Comparison of ENCODE assay signal across 13 mouse cellular contexts in the genomic region with DNA sequence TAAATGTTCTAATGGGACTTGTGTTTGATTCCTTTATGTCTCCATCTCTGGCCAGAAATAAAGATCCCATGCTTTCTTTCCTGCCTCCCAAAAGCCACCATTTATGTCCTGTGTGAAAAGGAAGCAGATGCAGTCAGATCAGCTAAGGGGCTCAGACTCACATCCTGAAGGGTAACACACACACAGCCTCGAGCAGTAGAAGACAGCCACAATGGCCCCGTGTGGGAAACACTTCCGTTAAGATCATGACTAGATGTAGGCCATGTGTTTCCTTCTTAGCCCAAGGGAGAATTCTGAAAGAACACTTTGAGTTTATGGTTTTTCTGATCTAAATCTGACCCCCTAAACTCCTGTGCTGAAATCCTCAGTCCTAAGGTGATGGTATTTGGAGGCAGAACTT.
"Had no signal": no experiment of that assay in that cellular context is flagged by ENCODE, and none has a peak within 500 bp of the region (broad histone marks: within the 10 kb centered on the region; RNA-seq: fewer than 3 reads in every experiment).

No protein-coding gene starts in this region.

- DNase-seq: lung, adult 18-20 months; lung, embryonic 14.5 days; lung, postnatal 14 days; lung, postnatal 36 days; midbrain, embryonic 14.5 days; retina, postnatal 1 day; right cerebral cortex, adult 18-20 months; right cerebral cortex, postnatal 25 days; right cerebral cortex, postnatal 4 days; spleen, adult 18-20 months; thymus, adult 18-20 months; thymus, postnatal 14 days had no signal

- ATAC-seq: midbrain, embryonic 16.5 days had no signal
